Mouse (Mus musculus): ENCODE measurements around the gene Abhd11.

- TF ChIP-seq EP300 (IDR thresholded peaks at IDR 0.05; ENCODE audit: low read depth) = no peak
- TF ChIP-seq CTCF (IDR thresholded peaks at IDR 0.05; ENCODE audit: low read depth) = no peak
These were observed 8.2 kb upstream of the Abhd11 start for GRCm38 (mm10) chr5:135000751-135001150.
